Mouse (Mus musculus) ES-E14 (cell line): Measurements from ENCODE around the gene Fads1. TPM values are rescaled to one million over a fixed set of nuclear protein-coding genes. Genes with fewer than 3 reads are reported as not detected.

ENCODE experiments used
- DNase-seq: peaks from one replicate; pipeline ENCODE4 v3.0.0-alpha.2; 2013; ENCODE audit warnings: low read depth, low spot score
- H3K27ac ChIP-seq: 2 replicates; pipeline ENCODE4 v1.5.1; 2012; ENCODE audit warnings: low read depth, mild to moderate bottlenecking, low read length, moderate library complexity, mixed read lengths; ENCODE audit not compliant: poor library complexity, insufficient read depth, severe bottlenecking
- H3K36me3 ChIP-seq: 2 replicates; pipeline ENCODE4 v1.6.1; 2012; ENCODE audit warnings: mild to moderate bottlenecking, low read length, moderate library complexity, mixed read lengths; ENCODE audit not compliant: control insufficient read depth, poor library complexity, insufficient read depth, severe bottlenecking
- H3K4me1 ChIP-seq, 2 experiments: fragments of 150-350 bp in 1 of 2; sonication (generic) in 1 of 2; 2 replicates each; pipeline ENCODE4 v1.6.1; 2012; ENCODE audit warnings: low read length in 2 of 2, mild to moderate bottlenecking in 1 of 2, mixed read lengths in 1 of 2; ENCODE audit not compliant: control insufficient read depth in 2 of 2, insufficient read depth in 2 of 2, poor library complexity in 1 of 2
- H3K4me3 ChIP-seq, 2 experiments: fragments of 150-350 bp in 1 of 2; sonication (generic) in 1 of 2; 2 replicates each; pipeline ENCODE4 v1.5.1; 2012; ENCODE audit warnings: low read length in 2 of 2, low read depth in 1 of 2, mild to moderate bottlenecking in 1 of 2, mixed read lengths in 1 of 2; ENCODE audit not compliant: insufficient read depth in 1 of 2, poor library complexity in 1 of 2, severe bottlenecking in 1 of 2
- H3K9ac ChIP-seq: 2 replicates; pipeline ENCODE4 v1.6.1; 2012; ENCODE audit warnings: low read depth, mild to moderate bottlenecking, low read length, mixed read lengths; ENCODE audit not compliant: poor library complexity, insufficient read depth, severe bottlenecking
- H3K9me3 ChIP-seq: fragments of 150-350 bp; sonication (generic); 2 replicates; pipeline ENCODE4 v1.6.1; 2012; ENCODE audit warnings: low read depth, mild to moderate bottlenecking, low read length; ENCODE audit not compliant: control insufficient read depth, insufficient read depth
- CHD2 ChIP-seq: IDR thresholded peaks from 2 replicates; pipeline ENCODE4 v1.6.1; 2014; ENCODE audit warnings: mild to moderate bottlenecking, low read depth, low read length, inconsistent platforms
- HCFC1 ChIP-seq: IDR thresholded peaks from 2 replicates; pipeline ENCODE4 v1.6.1; 2012; ENCODE audit warnings: low read length, inconsistent platforms, borderline replicate concordance; ENCODE audit not compliant: insufficient read depth
- MAFK ChIP-seq: IDR thresholded peaks from 2 replicates; pipeline ENCODE4 v1.6.1; 2014; ENCODE audit warnings: mild to moderate bottlenecking, low read depth, low read length, inconsistent platforms; ENCODE audit not compliant: insufficient read depth
- ZC3H11A ChIP-seq: IDR thresholded peaks from 2 replicates; pipeline ENCODE4 v1.6.1; 2012; ENCODE audit warnings: low read depth, mild to moderate bottlenecking, inconsistent platforms, low read length, borderline replicate concordance
- ZNF384 ChIP-seq: IDR thresholded peaks from 2 replicates; pipeline ENCODE4 v1.6.1; 2012; ENCODE audit warnings: low read depth, low read length, inconsistent platforms
- in situ Hi-C, 2 experiments: fragments of 600-800 bp; cut with MboI; formaldehyde crosslinking; loops; one replicate each; pipeline ENCODE4 v1.15.1; 2025; ENCODE audit warnings: low sequenced_read_pairs in 2 of 2, inconsistent platforms in 1 of 2; ENCODE audit not compliant: unreplicated experiment in 2 of 2
- total RNA-seq: library from RNA; depleted of rRNA; stranded (reverse); fragments of 300-350 nt; gene quantifications from 2 replicates; pipeline ENCODE4 v1.2.3, GENCODE M21; 2012

Gene Fads1
- total RNA-seq, 1 experiment: 47.4 TPM

DNA sequence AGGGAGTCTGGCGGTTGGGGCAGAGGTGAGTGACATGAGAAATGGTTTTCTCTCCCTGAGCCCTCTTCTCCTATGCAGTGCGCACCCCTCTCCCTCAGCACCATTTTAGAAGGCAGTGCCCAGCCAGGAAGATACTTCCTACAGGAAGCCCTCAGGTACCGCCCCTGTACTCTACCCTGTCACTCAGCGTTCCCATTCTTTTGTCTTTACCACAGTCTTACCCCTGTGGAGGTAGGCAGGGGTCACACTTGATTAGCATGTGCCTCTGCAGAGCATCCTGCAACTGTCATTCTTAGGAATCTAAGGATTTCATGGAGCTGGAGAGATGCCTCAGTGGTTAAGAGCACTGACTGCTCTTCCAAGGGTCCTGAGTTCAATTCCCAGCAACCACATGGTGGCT is 40.9 kb downstream of the Fads1 start:
- no peak for DNase-seq
- Histone ChIP-seq H3K4me3 (no peak overlapping the region), H3K36me3 (peaks cover 58% of the 10 kb centered on the region), H3K9ac (peak overlapping the region; percentile 2; the same call in 1 of the 2 replicates), H3K27ac (no peak overlapping the region), H3K9me3 (no peaks in the 10 kb centered on the region), H3K4me1 (peaks cover 14 to 56% of the 10 kb centered on the region in 2 experiments; a peak in 3 of 4 replicates)
- in situ Hi-C loops: no loop called here
- TF ChIP-seq CHD2 (no peak), MAFK (no peak), ZC3H11A (no peak), HCFC1 (no peak), ZNF384 (no peak)

DNA sequence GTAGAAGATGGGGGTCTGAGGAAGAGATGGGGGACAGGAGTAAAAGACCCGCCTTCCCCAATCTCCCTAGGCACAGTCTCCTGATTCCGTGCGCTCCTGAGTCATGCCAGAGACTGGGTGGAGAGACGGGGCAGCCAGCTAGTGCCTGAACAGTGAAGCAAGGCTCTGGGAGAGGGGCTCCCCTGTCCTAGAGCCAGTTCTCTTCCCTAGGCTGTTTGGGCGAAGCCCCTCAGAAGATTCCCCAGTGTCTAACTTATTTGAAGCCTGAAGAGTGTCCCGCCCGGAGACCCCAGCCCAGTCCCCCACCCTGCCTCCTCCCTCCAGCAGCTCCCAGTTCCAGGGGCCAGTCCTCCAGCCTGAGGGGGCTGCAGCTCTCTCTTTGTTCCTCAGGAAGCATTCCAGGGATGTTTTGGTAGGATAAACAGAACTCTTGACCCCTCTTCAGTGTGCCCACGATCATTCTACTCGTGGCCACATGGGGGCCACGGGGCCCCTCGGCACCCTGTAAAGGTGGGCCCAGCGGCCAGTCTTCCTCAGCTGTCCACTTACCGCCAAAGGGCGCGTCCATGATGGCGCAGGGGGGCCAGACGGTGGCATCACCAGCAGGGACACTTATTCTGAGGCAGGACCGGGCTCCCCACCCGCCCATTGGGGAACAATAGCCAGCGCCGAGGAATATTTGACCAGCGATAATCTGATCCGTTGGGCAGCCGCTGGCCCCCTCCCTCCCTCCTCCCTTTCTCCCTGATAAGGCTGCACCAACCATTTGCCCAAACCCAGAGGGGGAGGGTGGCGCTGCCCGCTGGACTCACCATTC is 42.2 kb downstream of the Fads1 start:
- H3K27ac ChIP-seq: peak overlapping the region; percentile 7; the same call in 1 of the 2 replicates
- H3K4me1 ChIP-seq: peaks cover 14 to 59% of the 10 kb centered on the region in 2 experiments; a peak in 3 of 4 replicates
- no peaks in the 10 kb centered on the region for H3K9me3 ChIP-seq
- in situ Hi-C loops: no loop called here
- peak overlapping the region; percentile 20; the same call in 1 of the 2 replicates for H3K9ac ChIP-seq
- H3K36me3 ChIP-seq: peaks cover 52% of the 10 kb centered on the region
- TF ChIP-seq ZNF384 (no peak), HCFC1 (no peak), CHD2 (no peak), MAFK (no peak), ZC3H11A (no peak)
- H3K4me3 ChIP-seq: no peak overlapping the region; a peak in 1 of 4 replicates
- DNase-seq: no peak

- in situ Hi-C loops: no loop called here
- Histone ChIP-seq H3K9ac (no peak overlapping the region), H3K27ac (no peak overlapping the region), H3K9me3 (no peaks in the 10 kb centered on the region), H3K4me3 (no peak overlapping the region), H3K4me1 (peaks cover 14 to 59% of the 10 kb centered on the region in 2 experiments; a peak in 3 of 4 replicates), H3K36me3 (peaks cover 43% of the 10 kb centered on the region)
- TF ChIP-seq HCFC1 (no peak), CHD2 (no peak), ZC3H11A (no peak)
- DNase-seq: no peak
These were observed 43.1 kb downstream of the Fads1 start for GRCm38 (mm10) chr19:10225767-10226166.

DNA sequence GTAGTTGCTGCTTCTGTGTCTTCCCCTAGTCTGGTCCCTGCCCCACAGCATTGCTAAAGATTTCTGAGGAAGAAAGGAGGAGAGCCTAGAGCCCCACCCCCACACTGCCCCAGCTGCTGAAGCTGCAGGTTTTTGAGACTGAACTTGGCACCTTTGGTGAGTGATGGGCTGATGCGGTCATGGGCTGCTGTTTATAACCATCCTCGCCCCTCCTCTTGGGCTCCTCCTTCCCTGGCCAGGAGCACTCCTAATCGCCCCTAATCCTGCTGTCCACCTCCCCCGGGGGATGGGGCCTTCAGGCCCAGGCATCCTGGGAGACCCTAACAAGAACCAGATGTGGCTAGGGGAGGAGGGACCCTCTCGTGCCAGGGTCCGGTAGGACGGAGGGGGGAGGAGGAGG is 48.3 kb downstream of the Fads1 start:
- Histone ChIP-seq H3K4me3 (peak overlapping the region; percentile 30 to 36; a peak in 3 of 4 replicates), H3K9me3 (no peaks in the 10 kb centered on the region), H3K36me3 (peaks cover 36% of the 10 kb centered on the region), H3K27ac (peak overlapping the region; percentile 87), H3K4me1 (peaks cover 15 to 66% of the 10 kb centered on the region in 2 experiments; a peak in 3 of 4 replicates), H3K9ac (peak overlapping the region; percentile 41; the same call in 1 of the 2 replicates)
- no peak for DNase-seq
- TF ChIP-seq MAFK (no peak), ZNF384 (no peak), CHD2 (no peak), HCFC1 (no peak), ZC3H11A (no peak)
- in situ Hi-C loops: no loop called here
